Mouse (Mus musculus): ENCODE measurements around the gene Dbi. TPM values are rescaled to one million over a fixed set of nuclear protein-coding genes. Genes with fewer than 3 reads are reported as not detected.

The Dbi gene
- polyA plus RNA-seq, 1 experiment from 2014 or later = 759 TPM

DNA sequence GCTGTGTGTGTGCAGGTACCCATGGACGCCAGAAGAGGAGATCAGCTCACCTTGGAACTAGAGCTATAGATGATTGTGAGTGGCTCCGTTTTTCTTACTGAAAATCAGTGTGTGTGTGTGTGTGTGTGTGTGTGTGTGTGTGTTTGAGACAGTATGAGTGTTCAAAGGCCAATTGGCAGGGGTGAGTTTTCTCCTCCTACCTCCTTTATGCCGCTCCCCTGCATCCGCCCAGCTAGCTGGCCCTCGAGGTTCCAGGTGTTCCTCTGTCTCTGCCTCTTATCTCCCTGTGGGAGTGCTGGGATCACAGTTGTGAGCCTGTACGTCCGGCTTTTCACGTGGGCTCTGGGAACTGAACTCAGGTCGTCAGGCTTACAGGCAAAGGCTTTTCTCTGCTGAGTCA, 5.4 kb upstream of the Dbi start:
- Histone ChIP-seq H3K4me3 (replicated peaks; ENCODE audit: low read depth, low read length) (no peak overlapping the region), H3K27ac (replicated peaks; ENCODE audit: low read depth, low read length) (no peak overlapping the region), H3K4me2 (ENCODE audit: low read length) (no peak overlapping the region), H3K36me3 (ENCODE audit: control insufficient read depth, insufficient read depth, low read length) (no peaks in the 10 kb centered on the region), H3K27me3 (ENCODE audit: control insufficient read depth, insufficient read depth, low read length) (no peaks in the 10 kb centered on the region), H3K9me3 (ENCODE audit: control insufficient read depth, low read length) (no peaks in the 10 kb centered on the region), H3K4me1 (ENCODE audit: control insufficient read depth, insufficient read depth, low read length) (peaks cover 3% of the 10 kb centered on the region; the same call in 1 of the 2 replicates), H3K9ac (replicated peaks; ENCODE audit: low read length) (no peak overlapping the region)
- 82% methylated on average over 9 of the region's 9 CpGs for WGBS
- DNase-seq = no peak
- no peak for ATAC-seq (ENCODE audit: low FRiP score, low TSS enrichment)

DNA sequence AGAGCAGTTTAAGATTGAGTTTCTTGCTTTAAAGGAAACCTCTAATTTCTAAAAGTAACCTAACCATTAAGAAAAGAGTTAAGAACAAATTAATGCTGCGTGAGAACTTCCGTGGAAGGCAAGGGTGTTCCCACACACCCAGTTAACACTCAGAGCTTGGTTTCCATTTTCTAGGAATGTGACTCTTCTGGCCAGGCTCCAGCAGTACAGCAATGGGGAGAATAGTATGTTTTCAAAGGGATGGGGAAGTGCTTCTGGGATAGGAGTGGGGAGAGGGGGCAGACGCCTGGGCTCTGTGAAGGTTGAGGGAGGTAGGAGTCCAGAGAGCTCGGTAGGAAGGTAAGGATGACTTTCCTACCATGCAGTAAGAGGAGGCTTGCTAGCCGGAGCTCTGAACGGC, 4.6 kb upstream of the Dbi start:
- no peak overlapping the region for H3K27ac ChIP-seq (replicated peaks; ENCODE audit: low read depth, low read length)
- H3K9me3 ChIP-seq (ENCODE audit: control insufficient read depth, low read length) = no peaks in the 10 kb centered on the region
- H3K4me3 ChIP-seq (replicated peaks; ENCODE audit: low read depth, low read length) = no peak overlapping the region
- 80% methylated on average over 6 of the region's 6 CpGs for WGBS
- DNase-seq (no peak), ATAC-seq (ENCODE audit: low FRiP score, low TSS enrichment) (no peak)
- no peak overlapping the region for H3K4me2 ChIP-seq (ENCODE audit: low read length)
- peaks cover 3% of the 10 kb centered on the region; the same call in 1 of the 2 replicates for H3K4me1 ChIP-seq (ENCODE audit: control insufficient read depth, insufficient read depth, low read length)
- no peaks in the 10 kb centered on the region for H3K36me3 ChIP-seq (ENCODE audit: control insufficient read depth, insufficient read depth, low read length)
- H3K27me3 ChIP-seq (ENCODE audit: control insufficient read depth, insufficient read depth, low read length) = no peaks in the 10 kb centered on the region
- H3K9ac ChIP-seq (replicated peaks; ENCODE audit: low read length) = no peak overlapping the region

DNA sequence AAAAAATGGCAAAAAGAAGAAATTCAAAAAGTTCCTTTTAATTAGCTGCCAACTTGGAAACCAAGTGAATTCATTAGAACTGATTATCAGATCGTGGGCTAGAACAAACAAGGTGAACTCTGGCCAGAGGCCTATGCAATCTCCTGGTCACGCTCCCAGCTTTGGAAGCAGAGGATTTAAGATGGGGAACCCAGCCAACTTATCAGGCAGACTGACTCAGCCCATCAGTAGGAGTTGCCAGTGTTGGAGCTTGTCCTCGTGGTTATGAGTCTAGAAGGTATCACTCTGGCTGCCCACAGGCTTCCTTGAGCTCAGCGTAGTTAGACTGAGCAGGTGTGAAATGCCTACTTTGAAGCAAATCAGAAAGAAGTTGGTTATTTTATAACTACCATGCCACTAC, 4.0 kb upstream of the Dbi start:
- ATAC-seq (ENCODE audit: low FRiP score, low TSS enrichment) = no peak
- H3K4me2 ChIP-seq (ENCODE audit: low read length) = no peak overlapping the region
- no peaks in the 10 kb centered on the region for H3K36me3 ChIP-seq (ENCODE audit: control insufficient read depth, insufficient read depth, low read length)
- no peak overlapping the region for H3K27ac ChIP-seq (replicated peaks; ENCODE audit: low read depth, low read length)
- no peaks in the 10 kb centered on the region for H3K9me3 ChIP-seq (ENCODE audit: control insufficient read depth, low read length)
- no peak overlapping the region for H3K9ac ChIP-seq (replicated peaks; ENCODE audit: low read length)
- DNase-seq = no peak
- no peaks in the 10 kb centered on the region for H3K27me3 ChIP-seq (ENCODE audit: control insufficient read depth, insufficient read depth, low read length)
- WGBS = 80% methylated on average over 4 of the region's 4 CpGs
- H3K4me3 ChIP-seq (replicated peaks; ENCODE audit: low read depth, low read length) = no peak overlapping the region
- H3K4me1 ChIP-seq (ENCODE audit: control insufficient read depth, insufficient read depth, low read length) = peaks cover 8% of the 10 kb centered on the region

DNA sequence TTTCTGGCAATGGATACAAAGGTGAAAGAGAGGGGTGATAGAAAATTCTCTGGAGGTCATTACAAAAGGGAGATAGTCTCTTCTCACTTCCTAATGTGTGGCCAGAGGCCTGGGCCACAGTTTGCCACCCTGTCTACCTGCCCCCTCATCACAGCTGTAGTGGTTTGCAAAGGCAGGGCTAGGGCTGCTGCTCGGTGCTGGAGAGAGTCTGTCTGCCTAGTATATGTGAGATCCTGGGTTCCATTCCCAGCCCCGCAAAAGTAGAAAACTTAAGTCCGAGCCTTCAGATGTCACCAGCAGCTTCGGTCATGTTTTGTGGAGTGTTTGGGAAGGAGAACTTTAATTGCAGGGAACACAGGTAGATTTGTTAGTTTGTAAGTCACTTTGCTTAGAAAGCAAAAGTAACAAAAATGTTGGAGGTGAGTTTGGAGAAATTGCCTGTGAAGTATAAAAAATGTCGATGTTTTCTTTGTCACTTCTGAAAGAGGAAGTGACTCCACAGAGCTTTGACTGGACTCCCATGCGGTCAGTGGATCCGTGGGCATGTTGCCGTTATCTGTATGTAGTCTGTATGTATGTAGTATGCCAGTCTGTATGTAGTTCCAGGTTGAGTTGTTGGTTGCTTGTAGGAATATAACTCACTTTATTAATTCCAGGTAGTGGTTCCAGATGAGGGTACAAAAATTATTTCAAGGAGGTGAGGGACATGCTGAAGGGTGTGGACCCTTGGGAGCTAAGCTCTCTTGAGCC, 1.9 kb upstream of the Dbi start:
- Histone ChIP-seq H3K27ac (replicated peaks; ENCODE audit: low read depth, low read length) (no peak overlapping the region), H3K4me1 (ENCODE audit: control insufficient read depth, insufficient read depth, low read length) (peaks cover 9% of the 10 kb centered on the region), H3K4me3 (replicated peaks; ENCODE audit: low read depth, low read length) (no peak overlapping the region), H3K36me3 (ENCODE audit: control insufficient read depth, insufficient read depth, low read length) (no peaks in the 10 kb centered on the region), H3K27me3 (ENCODE audit: control insufficient read depth, insufficient read depth, low read length) (no peaks in the 10 kb centered on the region), H3K9me3 (ENCODE audit: control insufficient read depth, low read length) (no peaks in the 10 kb centered on the region), H3K9ac (replicated peaks; ENCODE audit: low read length) (no peak overlapping the region), H3K4me2 (ENCODE audit: low read length) (no peak overlapping the region)
- ATAC-seq (ENCODE audit: low FRiP score, low TSS enrichment) = no peak
- no peak for DNase-seq
- WGBS = 96% methylated on average over 8 of the region's 8 CpGs

DNA sequence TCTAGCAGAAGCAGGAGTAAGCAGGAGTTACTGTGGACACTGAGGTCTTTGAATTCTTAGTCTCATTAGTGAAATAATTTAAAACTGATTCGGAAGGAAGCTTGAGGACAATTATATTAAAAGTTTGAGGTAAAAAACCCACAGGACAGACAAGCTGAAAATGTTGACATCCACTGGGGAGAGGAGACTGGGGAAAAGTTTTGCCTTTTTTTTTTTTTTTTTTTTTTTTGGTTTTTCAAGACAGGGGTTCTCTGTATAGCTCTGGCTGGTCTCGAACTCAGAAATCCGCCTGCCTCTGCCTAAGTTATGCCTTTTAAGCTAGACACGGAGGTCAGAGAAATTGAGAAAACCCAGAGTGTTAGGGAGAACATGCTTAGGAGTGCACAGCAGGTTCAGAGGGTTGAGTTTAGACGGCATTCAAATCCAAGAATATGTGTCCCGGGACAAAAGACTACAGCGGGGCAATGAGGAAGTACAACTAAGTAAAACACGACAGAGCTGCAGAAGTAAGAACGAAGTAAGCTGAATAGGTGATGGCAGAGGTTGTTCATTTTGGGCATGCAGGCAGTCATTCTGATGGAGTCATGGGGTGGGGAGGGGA, 1.2 kb upstream of the Dbi start:
- Histone ChIP-seq H3K27ac (replicated peaks; ENCODE audit: low read depth, low read length) (peak overlapping the region; percentile 86; the same call in 1 of the 2 replicates), H3K4me3 (replicated peaks; ENCODE audit: low read depth, low read length) (peak overlapping the region; percentile 47), H3K9me3 (ENCODE audit: control insufficient read depth, low read length) (no peaks in the 10 kb centered on the region), H3K4me2 (ENCODE audit: low read length) (peak overlapping the region; percentile 87), H3K4me1 (ENCODE audit: control insufficient read depth, insufficient read depth, low read length) (peaks cover 9% of the 10 kb centered on the region), H3K36me3 (ENCODE audit: control insufficient read depth, insufficient read depth, low read length) (no peaks in the 10 kb centered on the region), H3K9ac (replicated peaks; ENCODE audit: low read length) (no peak overlapping the region), H3K27me3 (ENCODE audit: control insufficient read depth, insufficient read depth, low read length) (no peaks in the 10 kb centered on the region)
- WGBS = 91% methylated on average over 9 of the region's 9 CpGs
- DNase-seq = no peak
- ATAC-seq (ENCODE audit: low FRiP score, low TSS enrichment) = no peak

DNA sequence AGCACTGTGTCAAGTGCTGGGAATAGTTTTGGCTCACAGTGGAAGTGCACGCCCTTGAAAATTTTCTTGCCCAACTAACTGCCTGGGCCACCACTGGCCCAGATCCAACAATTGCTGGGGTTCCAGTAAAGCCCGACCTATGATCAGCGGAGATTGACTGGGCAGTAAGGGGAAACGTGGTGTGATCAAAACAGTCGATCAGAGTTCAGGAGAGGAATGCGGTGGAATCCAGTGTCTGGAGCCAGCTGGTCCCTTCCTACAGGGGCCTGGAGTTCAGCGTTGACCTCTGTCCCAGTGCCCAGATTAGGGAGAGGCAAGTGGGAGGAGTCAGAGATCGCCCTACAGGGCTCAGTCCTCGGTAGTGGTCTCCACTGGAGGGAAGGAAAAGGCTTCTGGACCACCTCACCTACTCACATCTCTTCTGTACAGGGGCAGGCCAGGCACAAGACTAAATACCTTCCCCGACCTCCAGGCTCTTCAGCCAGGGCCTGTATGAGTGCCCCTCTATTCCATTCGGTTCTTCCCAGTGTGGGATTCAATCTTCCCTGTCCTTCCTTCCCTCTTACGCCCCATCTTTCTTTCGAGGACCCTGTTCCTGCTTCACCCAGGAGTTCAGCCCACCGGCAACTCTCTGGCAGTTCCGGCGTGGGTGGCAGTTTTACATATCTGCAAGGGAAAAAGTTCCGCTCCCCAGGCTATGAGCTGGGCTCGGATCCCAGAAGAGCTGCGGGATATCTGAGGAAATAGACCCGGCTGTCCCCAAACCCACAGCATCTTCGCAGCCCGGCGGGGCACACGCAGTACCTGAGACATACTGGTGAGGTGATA, 523 bp downstream of the Dbi start:
- Histone ChIP-seq H3K4me3 (replicated peaks; ENCODE audit: low read depth, low read length) (peak overlapping the region; percentile 47), H3K4me2 (ENCODE audit: low read length) (peak overlapping the region; percentile 87), H3K9ac (replicated peaks; ENCODE audit: low read length) (peak overlapping the region; percentile 57), H3K27me3 (ENCODE audit: control insufficient read depth, insufficient read depth, low read length) (no peaks in the 10 kb centered on the region), H3K4me1 (ENCODE audit: control insufficient read depth, insufficient read depth, low read length) (peaks cover 9% of the 10 kb centered on the region), H3K36me3 (ENCODE audit: control insufficient read depth, insufficient read depth, low read length) (peaks cover 10% of the 10 kb centered on the region), H3K9me3 (ENCODE audit: control insufficient read depth, low read length) (no peaks in the 10 kb centered on the region), H3K27ac (replicated peaks; ENCODE audit: low read depth, low read length) (peak overlapping the region; percentile 86)
- 4% methylated on average over 24 of the region's 24 CpGs for WGBS
- DNase-seq (no peak), ATAC-seq (ENCODE audit: low FRiP score, low TSS enrichment) (peak; percentile 21)

DNA sequence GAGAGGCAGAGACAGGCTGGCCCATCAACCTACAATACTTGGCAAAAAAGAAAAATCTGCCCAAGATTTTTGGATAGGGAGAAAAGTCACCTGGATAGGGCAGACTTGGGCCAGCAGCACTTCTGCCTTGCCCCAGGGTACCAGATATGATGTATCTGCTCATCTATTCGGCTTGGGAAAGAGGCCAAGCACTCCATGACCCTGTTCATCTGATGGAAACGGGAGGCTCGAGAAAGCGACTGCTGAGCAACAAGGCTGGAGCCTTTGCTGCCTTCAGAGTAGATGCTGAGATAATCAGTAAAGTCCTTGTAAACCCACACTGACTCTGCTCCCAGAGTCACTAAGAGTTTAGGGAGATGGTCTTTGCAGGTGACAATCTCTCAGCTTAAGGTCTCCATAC, 1.5 kb downstream of the Dbi start:
- Histone ChIP-seq H3K9me3 (ENCODE audit: control insufficient read depth, low read length) (no peaks in the 10 kb centered on the region; the same call in 1 of the 2 replicates), H3K27me3 (ENCODE audit: control insufficient read depth, insufficient read depth, low read length) (no peaks in the 10 kb centered on the region), H3K4me2 (ENCODE audit: low read length) (peak overlapping the region; percentile 87), H3K9ac (replicated peaks; ENCODE audit: low read length) (peak overlapping the region; percentile 57; the same call in 1 of the 2 replicates), H3K27ac (replicated peaks; ENCODE audit: low read depth, low read length) (no peak overlapping the region), H3K4me1 (ENCODE audit: control insufficient read depth, insufficient read depth, low read length) (peaks cover 9% of the 10 kb centered on the region), H3K36me3 (ENCODE audit: control insufficient read depth, insufficient read depth, low read length) (peaks cover 19% of the 10 kb centered on the region), H3K4me3 (replicated peaks; ENCODE audit: low read depth, low read length) (peak overlapping the region; percentile 47; the same call in 1 of the 2 replicates)
- 85% methylated on average over 4 of the region's 4 CpGs for WGBS
- ATAC-seq (ENCODE audit: low FRiP score, low TSS enrichment) = no peak
- no peak for DNase-seq

DNA sequence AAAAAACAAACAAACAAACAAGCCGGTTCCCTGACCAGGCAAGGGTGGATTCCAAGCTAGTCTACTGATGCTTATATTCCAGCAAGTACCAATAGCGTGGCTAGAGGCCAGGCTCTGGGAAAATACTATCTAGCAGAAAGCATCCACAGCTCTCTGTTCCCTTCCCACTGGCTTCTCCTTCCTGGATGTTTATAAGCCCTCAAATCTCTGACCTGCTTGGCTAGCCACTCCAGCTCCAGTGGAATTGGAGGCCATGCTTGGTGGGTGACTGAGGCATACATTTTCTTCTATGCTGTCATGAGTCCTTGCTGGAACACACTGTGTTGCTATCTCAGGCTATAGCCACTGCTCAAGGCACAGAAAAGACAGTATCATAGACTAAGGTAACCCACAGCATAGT, 2.0 kb downstream of the Dbi start:
- peaks cover 9% of the 10 kb centered on the region for H3K4me1 ChIP-seq (ENCODE audit: control insufficient read depth, insufficient read depth, low read length)
- peak overlapping the region; percentile 87 for H3K4me2 ChIP-seq (ENCODE audit: low read length)
- no peak for DNase-seq
- H3K9me3 ChIP-seq (ENCODE audit: control insufficient read depth, low read length) = no peaks in the 10 kb centered on the region; the same call in 1 of the 2 replicates
- no peak overlapping the region for H3K9ac ChIP-seq (replicated peaks; ENCODE audit: low read length)
- H3K27me3 ChIP-seq (ENCODE audit: control insufficient read depth, insufficient read depth, low read length) = no peaks in the 10 kb centered on the region
- peaks cover 22% of the 10 kb centered on the region for H3K36me3 ChIP-seq (ENCODE audit: control insufficient read depth, insufficient read depth, low read length)
- 94% methylated on average over 2 of the region's 2 CpGs for WGBS
- 0 out of 2 replicates have a peak overlapping the region, but pooled peaks have one; percentile 3 for H3K4me3 ChIP-seq (replicated peaks; ENCODE audit: low read depth, low read length)
- no peak overlapping the region for H3K27ac ChIP-seq (replicated peaks; ENCODE audit: low read depth, low read length)
- ATAC-seq (ENCODE audit: low FRiP score, low TSS enrichment) = no peak

Measured in midbrain, embryonic 14.5 days (tissue).